Mouse (Mus musculus) midbrain, embryonic 12.5 days (tissue): ENCODE data around the gene Frem3. TPM values are rescaled to one million over a fixed set of nuclear protein-coding genes. Genes with fewer than 3 reads are reported as not detected.
A peak's percentile ranks its signal among the peaks of the same experiment; 100 is the strongest.

Experiments used
- ATAC-seq: fragments of 200-750 bp; cut with Nextera tagmentation; 2 replicates; pipeline ENCODE4 v1.8.0; 2017; ENCODE audit warnings: low read depth, moderate TSS enrichment, moderate library complexity; ENCODE audit not compliant: low FRiP score
- H3K27ac ChIP-seq: fragments of 300-500 bp; sonication (generic); replicated peaks from 2 replicates; pipeline ENCODE4 v1.5.1; 2016; ENCODE audit warnings: mild to moderate bottlenecking
- H3K27me3 ChIP-seq: fragments of 300-500 bp; sonication (generic); 2 replicates; pipeline ENCODE4 v1.6.1; 2016; ENCODE audit warnings: mild to moderate bottlenecking
- H3K36me3 ChIP-seq: fragments of 300-500 bp; sonication (generic); 2 replicates; pipeline ENCODE4 v1.6.1; 2016
- H3K4me1 ChIP-seq: fragments of 300-500 bp; sonication (generic); 2 replicates; pipeline ENCODE4 v1.6.1; 2016
- H3K4me2 ChIP-seq: fragments of 300-500 bp; sonication (generic); replicated peaks from 2 replicates; pipeline ENCODE4 v1.6.1; 2016; ENCODE audit warnings: mild to moderate bottlenecking, moderate library complexity
- H3K4me3 ChIP-seq: fragments of 300-500 bp; sonication (generic); 2 replicates; pipeline ENCODE4 v1.5.1; 2016; ENCODE audit warnings: mild to moderate bottlenecking
- H3K9ac ChIP-seq: fragments of 300-500 bp; sonication (generic); replicated peaks from 2 replicates; pipeline ENCODE4 v1.6.1; 2016; ENCODE audit warnings: mild to moderate bottlenecking, moderate library complexity
- H3K9me3 ChIP-seq: fragments of 300-500 bp; sonication (generic); 2 replicates; pipeline ENCODE4 v1.6.1; 2016; ENCODE audit warnings: mild to moderate bottlenecking
- WGBS: fragments of 180-500 bp; shearing (Covaris S2); methylation state at CpG from one replicate; pipeline ENCODE4 v1.1.7; 2016; 5-methylcytosine and 5-hydroxymethylcytosine counted together
- polyA plus RNA-seq: library from polyadenylated mRNA; unstranded; fragments of >200 nt; fragmentation: Nextera tagmentation; extraction: Ambion mirVana; gene quantifications from 2 replicates; pipeline ENCODE4 v1.2.1, GENCODE M21; 2016

The Frem3 gene
- polyA plus RNA-seq, 1 experiment from 2014 or later: not detected

- H3K4me3 ChIP-seq: peak overlapping the region; percentile 19; the same call in 1 of the 2 replicates
- no peaks in the 10 kb centered on the region for H3K9me3 ChIP-seq
- H3K4me1 ChIP-seq: peaks cover 16% of the 10 kb centered on the region; the same call in 1 of the 2 replicates
- H3K4me2 ChIP-seq: peak overlapping the region; percentile 47
- 5% methylated on average over 12 of the region's 12 CpGs for WGBS
- no peaks in the 10 kb centered on the region for H3K36me3 ChIP-seq
- no peak for ATAC-seq
- no peak overlapping the region for H3K9ac ChIP-seq
- no peak overlapping the region for H3K27ac ChIP-seq
- peaks cover 33% of the 10 kb centered on the region for H3K27me3 ChIP-seq
Measured at GRCm38 (mm10) chr8:80611441-80611751, 516 bp downstream of the Frem3 start.

DNA sequence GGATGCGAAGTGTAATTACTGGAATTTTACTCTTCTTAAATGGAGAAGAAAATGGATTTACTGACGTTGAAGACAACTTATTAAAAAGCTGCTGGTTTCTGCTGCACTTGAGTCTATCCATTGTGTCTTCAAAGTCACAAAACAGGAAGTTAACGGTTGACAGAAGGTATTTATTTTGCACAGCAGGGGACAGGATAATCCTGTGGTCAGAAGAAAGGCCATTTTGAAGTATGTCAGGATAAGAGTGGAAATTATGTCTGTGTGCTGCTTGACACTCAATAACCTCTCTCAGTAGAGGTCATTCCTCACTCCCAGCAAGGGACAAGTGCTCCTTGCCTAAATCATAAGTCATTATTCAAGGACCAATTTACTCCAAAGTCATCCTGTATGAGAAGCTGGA lies 8.9 kb downstream of the Frem3 start:
- Histone ChIP-seq H3K4me1 (0 out of 2 replicates have a peak, but pooled peaks cover 4% of the 10 kb centered on the region), H3K9ac (no peak overlapping the region), H3K36me3 (no peaks in the 10 kb centered on the region), H3K27ac (no peak overlapping the region), H3K9me3 (no peaks in the 10 kb centered on the region), H3K4me3 (no peak overlapping the region), H3K27me3 (peaks cover 8% of the 10 kb centered on the region; the same call in 1 of the 2 replicates), H3K4me2 (no peak overlapping the region)
- WGBS: 26% methylated on average over 3 of the region's 3 CpGs
- ATAC-seq: no peak

GRCm38 (mm10) chr8:80647394-80647793 lies 36.5 kb downstream of the Frem3 start:
- Histone ChIP-seq H3K9me3 (no peaks in the 10 kb centered on the region), H3K4me2 (no peak overlapping the region), H3K36me3 (no peaks in the 10 kb centered on the region), H3K4me1 (no peaks in the 10 kb centered on the region), H3K9ac (no peak overlapping the region), H3K4me3 (no peak overlapping the region), H3K27me3 (no peaks in the 10 kb centered on the region), H3K27ac (no peak overlapping the region)
- WGBS: 76% methylated on average over 6 of the region's 6 CpGs
- no peak for ATAC-seq

GRCm38 (mm10) chr8:80657639-80658038 lies 46.8 kb downstream of the Frem3 start:
- Histone ChIP-seq H3K4me3 (no peak overlapping the region), H3K27ac (no peak overlapping the region), H3K4me1 (0 out of 2 replicates have a peak, but pooled peaks cover 3% of the 10 kb centered on the region), H3K27me3 (no peaks in the 10 kb centered on the region), H3K9me3 (no peaks in the 10 kb centered on the region), H3K36me3 (no peaks in the 10 kb centered on the region), H3K4me2 (no peak overlapping the region), H3K9ac (no peak overlapping the region)
- no peak for ATAC-seq
- WGBS: 62% methylated on average over 4 of the region's 4 CpGs

DNA sequence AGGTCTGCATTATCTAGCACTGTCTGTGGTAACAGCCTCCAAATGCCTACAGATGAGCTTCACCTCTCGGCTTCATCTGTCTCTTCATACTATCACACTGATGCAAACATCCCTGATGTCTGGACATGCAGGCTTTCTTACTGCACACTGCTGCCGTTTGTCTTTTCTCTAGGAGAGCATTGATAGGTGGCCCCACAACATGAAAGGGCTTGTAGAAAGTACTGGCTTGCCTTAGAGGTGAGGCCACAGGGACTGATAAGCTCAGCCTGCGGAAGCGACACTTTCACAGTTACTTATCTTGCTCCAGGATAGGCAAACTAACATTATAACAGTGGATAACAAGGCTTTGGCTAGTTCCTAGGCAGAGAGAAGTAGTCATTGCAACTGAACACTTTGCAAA lies 50.2 kb downstream of the Frem3 start:
- H3K9ac ChIP-seq: no peak overlapping the region
- no peaks in the 10 kb centered on the region for H3K36me3 ChIP-seq
- H3K4me2 ChIP-seq: no peak overlapping the region
- H3K9me3 ChIP-seq: no peaks in the 10 kb centered on the region
- no peak overlapping the region for H3K27ac ChIP-seq
- no peaks in the 10 kb centered on the region for H3K27me3 ChIP-seq
- H3K4me3 ChIP-seq: no peak overlapping the region
- 82% methylated on average over 4 of the region's 4 CpGs for WGBS
- no peak for ATAC-seq
- H3K4me1 ChIP-seq: 0 out of 2 replicates have a peak, but pooled peaks cover 3% of the 10 kb centered on the region

DNA sequence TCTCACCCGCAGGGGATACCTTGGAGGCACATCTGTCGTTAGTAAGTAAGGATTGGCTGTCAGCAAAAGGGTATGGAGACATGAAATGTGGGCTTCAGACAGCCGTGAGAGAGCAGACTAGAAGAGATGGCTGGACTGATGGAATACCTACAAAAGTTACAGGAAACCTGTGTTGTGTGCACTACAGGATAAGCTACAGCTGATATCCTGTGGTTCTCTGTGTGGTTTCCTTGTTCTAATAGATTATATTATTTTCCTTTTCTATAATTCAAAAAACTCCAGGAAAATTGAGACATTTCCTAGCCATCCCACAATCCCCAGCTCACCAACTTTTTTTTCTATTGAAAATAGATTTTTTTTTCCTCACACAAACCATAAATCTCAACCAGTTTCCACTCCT lies 52.6 kb downstream of the Frem3 start:
- H3K9ac ChIP-seq: no peak overlapping the region
- no peaks in the 10 kb centered on the region for H3K9me3 ChIP-seq
- no peaks in the 10 kb centered on the region for H3K4me1 ChIP-seq
- no peak for ATAC-seq
- H3K27ac ChIP-seq: no peak overlapping the region
- H3K27me3 ChIP-seq: no peaks in the 10 kb centered on the region
- no peaks in the 10 kb centered on the region for H3K36me3 ChIP-seq
- H3K4me3 ChIP-seq: no peak overlapping the region
- 81% methylated on average over 3 of the region's 3 CpGs for WGBS
- no peak overlapping the region for H3K4me2 ChIP-seq

- Histone ChIP-seq H3K27me3 (no peaks in the 10 kb centered on the region), H3K27ac (no peak overlapping the region), H3K4me3 (no peak overlapping the region), H3K4me2 (no peak overlapping the region), H3K36me3 (no peaks in the 10 kb centered on the region), H3K9me3 (no peaks in the 10 kb centered on the region), H3K9ac (no peak overlapping the region), H3K4me1 (no peaks in the 10 kb centered on the region)
- no peak for ATAC-seq
- 83% methylated on average over 17 of the region's 17 CpGs for WGBS
Measured at GRCm38 (mm10) chr8:80669277-80669901, 58.5 kb downstream of the Frem3 start.

- no peaks in the 10 kb centered on the region for H3K4me1 ChIP-seq
- WGBS: 68% methylated on average over 5 of the region's 5 CpGs
- no peaks in the 10 kb centered on the region for H3K9me3 ChIP-seq
Measured at GRCm38 (mm10) chr8:80682594-80682993, 71.7 kb downstream of the Frem3 start.

DNA sequence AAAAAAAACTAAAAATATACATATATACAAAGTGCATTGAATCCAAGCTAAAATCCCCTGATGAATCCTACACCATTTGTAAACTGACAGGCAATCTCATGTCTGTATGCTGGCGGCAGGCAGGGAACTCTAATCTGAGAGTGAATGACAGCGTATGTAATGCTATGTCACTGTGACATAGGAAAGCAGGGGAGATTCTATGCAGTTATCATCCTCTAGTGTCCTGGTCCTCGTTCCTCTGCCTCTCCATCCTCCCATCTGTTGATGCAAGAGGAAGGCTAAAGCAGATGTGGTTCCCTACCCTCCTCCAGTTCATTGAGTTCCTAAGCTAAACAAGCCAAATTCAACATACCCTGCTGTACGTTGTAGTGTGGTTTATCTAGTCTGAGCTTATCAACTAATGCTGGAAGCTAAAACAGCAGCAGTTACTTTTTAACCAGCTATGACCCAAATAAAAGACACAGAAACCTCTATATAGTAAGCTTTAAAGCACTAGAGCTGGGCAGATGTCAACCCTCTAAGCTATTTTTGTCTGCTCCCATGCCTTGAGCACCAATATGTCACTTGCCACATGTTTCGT lies 73.0 kb downstream of the Frem3 start:
- WGBS: 83% methylated on average over 5 of the region's 5 CpGs
- ATAC-seq: no peak

More at GRCm38 (mm10) chr8:80682594-80682993, 71.7 kb downstream of the Frem3 start:
- Histone ChIP-seq H3K27me3 (no peaks in the 10 kb centered on the region), H3K27ac (no peak overlapping the region), H3K9ac (no peak overlapping the region), H3K36me3 (no peaks in the 10 kb centered on the region), H3K4me2 (no peak overlapping the region), H3K4me3 (no peak overlapping the region)
- ATAC-seq: no peak

DNA sequence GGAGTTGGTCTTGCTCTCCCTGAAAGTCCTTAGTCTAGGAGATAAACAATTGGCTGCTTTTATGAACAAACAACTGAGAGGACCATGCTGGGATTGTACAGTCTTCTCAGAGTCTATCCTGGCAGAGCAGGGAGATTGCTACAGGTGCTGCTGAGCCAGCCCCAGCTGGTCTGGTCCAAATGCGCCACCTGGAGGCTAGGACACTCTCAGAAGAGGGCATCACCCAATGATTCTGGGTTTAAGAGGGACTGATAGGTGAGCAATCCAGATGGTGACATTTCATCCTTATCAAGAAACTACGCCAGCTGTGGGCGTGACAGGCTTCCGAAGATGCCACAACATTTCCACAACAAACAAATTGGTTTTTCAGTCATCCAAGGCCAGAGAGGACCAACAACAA lies 77.3 kb downstream of the Frem3 start:
- 49% methylated on average over 4 of the region's 4 CpGs for WGBS
- ATAC-seq: no peak

More for the DNA sequence above, 73.0 kb downstream of the Frem3 start:
- H3K9ac ChIP-seq: no peak overlapping the region
- H3K9me3 ChIP-seq: no peaks in the 10 kb centered on the region
- no peak overlapping the region for H3K4me2 ChIP-seq
- H3K4me1 ChIP-seq: no peaks in the 10 kb centered on the region
- H3K27ac ChIP-seq: no peak overlapping the region
- H3K36me3 ChIP-seq: no peaks in the 10 kb centered on the region
- no peak overlapping the region for H3K4me3 ChIP-seq
- no peaks in the 10 kb centered on the region for H3K27me3 ChIP-seq

DNA sequence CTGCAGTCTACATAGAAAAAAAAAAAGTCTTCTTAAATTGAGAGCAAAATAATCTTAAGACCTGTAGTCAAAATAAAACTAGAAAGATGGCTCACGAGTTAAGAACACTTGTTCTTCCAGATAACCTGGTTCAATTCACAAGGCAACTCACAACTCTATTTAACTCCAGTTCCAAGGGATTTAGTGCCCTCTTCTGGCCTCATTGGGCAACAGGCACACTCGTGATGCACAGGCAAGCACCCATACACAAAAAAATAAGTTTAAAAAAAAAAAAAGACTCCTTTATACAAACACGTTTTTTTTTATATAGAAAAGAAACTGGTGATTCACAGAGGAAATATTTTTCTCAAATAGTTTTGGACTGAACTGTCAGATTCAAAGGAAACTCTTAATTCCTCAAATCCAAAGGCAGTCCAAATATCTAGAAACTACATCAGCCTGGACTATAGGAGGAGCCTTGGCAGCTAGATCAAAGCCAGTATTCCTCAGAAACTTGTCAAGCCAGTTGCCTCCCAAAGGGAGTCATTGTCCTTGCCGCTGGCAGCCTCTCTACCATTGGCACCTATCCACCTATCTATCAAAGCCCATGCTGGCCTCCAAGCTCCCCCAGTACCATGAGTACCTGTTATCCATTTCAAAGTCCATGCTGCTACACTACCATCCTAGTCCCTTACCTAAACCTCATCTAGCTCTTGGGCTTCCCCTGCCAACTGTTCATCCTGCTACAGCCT lies 100.0 kb downstream of the Frem3 start:
- H3K4me2 ChIP-seq: no peak overlapping the region
- no peak overlapping the region for H3K9ac ChIP-seq
- H3K4me3 ChIP-seq: no peak overlapping the region
- WGBS: 84% methylated on average over 4 of the region's 4 CpGs
- no peaks in the 10 kb centered on the region for H3K27me3 ChIP-seq
- ATAC-seq: no peak
- H3K27ac ChIP-seq: no peak overlapping the region
- no peaks in the 10 kb centered on the region for H3K9me3 ChIP-seq
- peaks cover 81% of the 10 kb centered on the region for H3K36me3 ChIP-seq
- H3K4me1 ChIP-seq: no peaks in the 10 kb centered on the region

More for the DNA sequence above, 77.3 kb downstream of the Frem3 start:
- Histone ChIP-seq H3K4me3 (no peak overlapping the region), H3K36me3 (no peaks in the 10 kb centered on the region), H3K9me3 (no peaks in the 10 kb centered on the region), H3K4me2 (no peak overlapping the region), H3K9ac (no peak overlapping the region), H3K27ac (no peak overlapping the region), H3K27me3 (no peaks in the 10 kb centered on the region), H3K4me1 (no peaks in the 10 kb centered on the region)

DNA sequence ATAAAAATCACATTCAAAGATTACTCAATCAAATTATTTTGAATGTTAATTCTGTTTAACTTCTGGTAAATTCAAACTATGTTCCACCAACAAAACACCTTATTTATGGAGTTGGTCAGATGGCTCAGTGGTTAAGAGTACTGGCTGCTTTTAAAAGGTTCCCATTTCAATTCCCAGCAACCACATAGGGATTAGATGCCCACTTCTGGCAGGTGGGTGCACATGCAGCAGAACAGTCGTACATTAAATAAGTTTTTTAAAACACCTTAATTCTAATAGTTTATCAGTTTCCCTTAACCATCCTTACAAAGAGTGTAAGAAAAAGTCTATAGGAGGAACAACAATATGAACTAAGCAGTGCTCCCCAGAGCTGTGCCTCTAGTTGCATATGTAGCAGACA lies 103.6 kb downstream of the Frem3 start:
- Histone ChIP-seq H3K27me3 (no peaks in the 10 kb centered on the region), H3K4me1 (no peaks in the 10 kb centered on the region), H3K4me2 (no peak overlapping the region), H3K9me3 (no peaks in the 10 kb centered on the region), H3K4me3 (no peak overlapping the region), H3K36me3 (peaks cover 74% of the 10 kb centered on the region), H3K27ac (no peak overlapping the region), H3K9ac (no peak overlapping the region)
- WGBS: 84% methylated on average over 1 of the region's 1 CpGs
- no peak for ATAC-seq
